Mouse (Mus musculus) thymus, adult 2 months (tissue): ENCODE measurements at regions not wholly inside any gene's neighbourhood (a gene's known extent, or its start where the extent isn't known, plus 50 kb on each side); places are given as distances from the start of the nearest gene placed in this dataset.

Experiments
- CTCF ChIP-seq: fragments of 200-500 bp; IDR thresholded peaks from 2 replicates; pipeline ENCODE4 v1.5.1; 2012; ENCODE audit warnings: mild to moderate bottlenecking, control low read depth, low read length, moderate library complexity, borderline replicate concordance; ENCODE audit not compliant: control insufficient read depth, poor library complexity, insufficient read depth; ENCODE audit errors: extremely low read depth
- POLR2A ChIP-seq: fragments of 200-500 bp; IDR thresholded peaks from 2 replicates; pipeline ENCODE4 v1.6.1; 2012; ENCODE audit warnings: mild to moderate bottlenecking, low read length, control low read depth, moderate library complexity; ENCODE audit not compliant: control insufficient read depth, poor library complexity, insufficient read depth; ENCODE audit errors: extremely low read depth

GRCm38 (mm10) chrX:130533171-130534156, 783.9 kb downstream of the Diaph2 start:
- no peak for TF ChIP-seq CTCF
- no peak for TF ChIP-seq POLR2A
